Mouse (Mus musculus) liver, embryonic 13.5 days (tissue): ENCODE results near the gene Ifit1. TPM values are rescaled to one million over a fixed set of nuclear protein-coding genes. Genes with fewer than 3 reads are reported as not detected.
"Not testable (repeated sequence)": the region's sequence is repeated elsewhere in the genome, so short reads cannot be mapped to it uniquely, and the experiment has no call there.

Source experiments
- ATAC-seq: fragments of 200-750 bp; cut with Nextera tagmentation; 2 replicates; pipeline ENCODE4 v1.8.0; 2017; ENCODE audit warnings: low read depth, mild to moderate bottlenecking, moderate number of reproducible peaks, moderate library complexity
- DNase-seq: peaks from one replicate; pipeline ENCODE4 v3.0.0; 2022
- H3K27ac ChIP-seq: fragments of 300-500 bp; sonication (generic); 2 replicates; pipeline ENCODE4 v1.5.1; 2015; ENCODE audit warnings: moderate library complexity, mild to moderate bottlenecking, inconsistent platforms
- H3K27me3 ChIP-seq: fragments of 300-500 bp; sonication (generic); 2 replicates; pipeline ENCODE4 v1.6.1; 2015; ENCODE audit warnings: mild to moderate bottlenecking, inconsistent platforms
- H3K36me3 ChIP-seq: fragments of 300-500 bp; sonication (generic); 2 replicates; pipeline ENCODE4 v1.6.1; 2015; ENCODE audit warnings: mild to moderate bottlenecking, inconsistent platforms
- H3K4me1 ChIP-seq: fragments of 300-500 bp; sonication (generic); replicated peaks from 2 replicates; pipeline ENCODE4 v1.6.1; 2015; ENCODE audit warnings: inconsistent platforms
- H3K4me2 ChIP-seq: fragments of 300-500 bp; sonication (generic); 2 replicates; pipeline ENCODE4 v1.6.1; 2015; ENCODE audit warnings: inconsistent platforms, mild to moderate bottlenecking, moderate library complexity
- H3K4me3 ChIP-seq: fragments of 300-500 bp; sonication (generic); replicated peaks from 2 replicates; pipeline ENCODE4 v1.5.1; 2015; ENCODE audit warnings: mild to moderate bottlenecking, inconsistent platforms
- H3K9ac ChIP-seq: fragments of 300-500 bp; sonication (generic); 2 replicates; pipeline ENCODE4 v1.6.1; 2015; ENCODE audit warnings: mild to moderate bottlenecking, inconsistent platforms
- H3K9me3 ChIP-seq: fragments of 300-500 bp; sonication (generic); replicated peaks from 2 replicates; pipeline ENCODE4 v1.6.1; 2016; ENCODE audit warnings: inconsistent platforms
- WGBS: fragments of 180-500 bp; shearing (Covaris S2); methylation state at CpG from one replicate; pipeline ENCODE4 v1.1.7; 2015; ENCODE audit not compliant: insufficient replicate concordance; 5-methylcytosine and 5-hydroxymethylcytosine counted together
- polyA plus RNA-seq: library from polyadenylated mRNA; unstranded; fragments of >200 nt; fragmentation: Nextera tagmentation; extraction: Ambion mirVana; gene quantifications from 2 replicates; pipeline ENCODE4 v1.2.1, GENCODE M21; 2015

Ifit1 gene
- polyA plus RNA-seq, 1 experiment from 2014 or later: 0.85 TPM

- Histone ChIP-seq H3K27me3 (no peaks in the 10 kb centered on the region), H3K4me1 (no peaks in the 10 kb centered on the region), H3K27ac (no peak overlapping the region), H3K9me3 (no peaks in the 10 kb centered on the region), H3K4me3 (no peak overlapping the region), H3K4me2 (no peak overlapping the region), H3K9ac (no peak overlapping the region), H3K36me3 (no peaks in the 10 kb centered on the region)
- 59% methylated on average over 5 of the region's 5 CpGs for WGBS
- DNase-seq: no peak
- no peak for ATAC-seq
Measured at GRCm38 (mm10) chr19:34620871-34621270, 19.8 kb upstream of the Ifit1 start.

GRCm38 (mm10) chr19:34623781-34624180 is 16.9 kb upstream of the Ifit1 start:
- H3K4me1 ChIP-seq: no peaks in the 10 kb centered on the region

GRCm38 (mm10) chr19:34624663-34625062 is 16.0 kb upstream of the Ifit1 start:
- Histone ChIP-seq H3K27me3 (no peaks in the 10 kb centered on the region), H3K4me2 (no peak overlapping the region), H3K9me3 (no peaks in the 10 kb centered on the region), H3K4me3 (no peak overlapping the region), H3K9ac (no peak overlapping the region), H3K36me3 (no peaks in the 10 kb centered on the region), H3K27ac (no peak overlapping the region), H3K4me1 (no peaks in the 10 kb centered on the region)
- 45% methylated on average over 4 of the region's 4 CpGs for WGBS
- no peak for DNase-seq
- no peak for ATAC-seq

More at GRCm38 (mm10) chr19:34623781-34624180, 16.9 kb upstream of the Ifit1 start:
- no peak overlapping the region for H3K4me3 ChIP-seq
- H3K9ac ChIP-seq: no peak overlapping the region
- H3K36me3 ChIP-seq: no peaks in the 10 kb centered on the region
- 75% methylated on average over 6 of the region's 6 CpGs for WGBS
- ATAC-seq (no peak), DNase-seq (no peak)
- no peak overlapping the region for H3K27ac ChIP-seq
- no peak overlapping the region for H3K4me2 ChIP-seq
- H3K9me3 ChIP-seq: no peaks in the 10 kb centered on the region
- H3K27me3 ChIP-seq: no peaks in the 10 kb centered on the region

- no peaks in the 10 kb centered on the region for H3K36me3 ChIP-seq
- no peak for DNase-seq
- H3K4me2 ChIP-seq: no peak overlapping the region
- H3K27ac ChIP-seq: no peak overlapping the region
- no peak overlapping the region for H3K4me3 ChIP-seq
- H3K27me3 ChIP-seq: no peaks in the 10 kb centered on the region
- no peaks in the 10 kb centered on the region for H3K9me3 ChIP-seq
- no peak for ATAC-seq
- H3K4me1 ChIP-seq: no peaks in the 10 kb centered on the region
- WGBS: 46% methylated on average over 2 of the region's 2 CpGs
- no peak overlapping the region for H3K9ac ChIP-seq
Measured at GRCm38 (mm10) chr19:34627496-34627895, 13.2 kb upstream of the Ifit1 start.

- no peak overlapping the region for H3K27ac ChIP-seq
- no peak for ATAC-seq
Measured at GRCm38 (mm10) chr19:34631487-34631886, 9.2 kb upstream of the Ifit1 start.

DNA sequence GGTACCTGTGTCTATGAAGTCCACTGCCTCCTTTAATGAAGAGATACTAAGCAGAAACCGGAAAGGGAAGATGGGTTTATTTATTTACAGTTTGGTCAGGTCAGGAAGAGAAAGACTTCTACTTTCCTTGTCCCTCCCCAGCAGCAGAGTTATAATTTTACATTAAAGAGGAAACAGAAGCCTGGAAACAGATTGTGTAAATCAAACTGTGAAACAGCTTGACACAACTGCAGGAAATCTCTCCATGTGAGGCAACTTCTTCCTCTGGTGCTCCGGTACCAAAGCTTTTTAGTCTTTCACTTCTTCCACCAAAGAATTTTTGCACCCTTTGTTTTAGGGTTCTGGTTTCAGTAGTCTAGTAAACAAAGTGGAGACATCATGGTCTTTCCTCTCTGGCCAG is 7.2 kb upstream of the Ifit1 start:
- Histone ChIP-seq H3K36me3 (no peaks in the 10 kb centered on the region), H3K9me3 (no peaks in the 10 kb centered on the region), H3K9ac (no peak overlapping the region), H3K4me3 (no peak overlapping the region), H3K27ac (no peak overlapping the region), H3K27me3 (no peaks in the 10 kb centered on the region), H3K4me2 (no peak overlapping the region), H3K4me1 (no peaks in the 10 kb centered on the region)
- 44% methylated on average over 2 of the region's 2 CpGs for WGBS
- ATAC-seq: no peak
- DNase-seq: no peak

More at GRCm38 (mm10) chr19:34631487-34631886, 9.2 kb upstream of the Ifit1 start:
- no peak overlapping the region for H3K9ac ChIP-seq
- no peaks in the 10 kb centered on the region for H3K36me3 ChIP-seq
- H3K4me3 ChIP-seq: no peak overlapping the region
- H3K9me3 ChIP-seq: no peaks in the 10 kb centered on the region
- H3K27me3 ChIP-seq: no peaks in the 10 kb centered on the region
- no peak for DNase-seq
- no peak overlapping the region for H3K4me2 ChIP-seq
- H3K4me1 ChIP-seq: no peaks in the 10 kb centered on the region

- Histone ChIP-seq H3K27ac (no peak overlapping the region), H3K36me3 (no peaks in the 10 kb centered on the region), H3K4me1 (peaks cover 8% of the 10 kb centered on the region), H3K4me2 (no peak overlapping the region), H3K4me3 (no peak overlapping the region), H3K9me3 (no peaks in the 10 kb centered on the region), H3K27me3 (no peaks in the 10 kb centered on the region), H3K9ac (no peak overlapping the region)
- 4% methylated on average over 3 of the region's 3 CpGs for WGBS
- peak; percentile 49; the same call in 1 of the 2 replicates for ATAC-seq
- DNase-seq: no peak
Measured at GRCm38 (mm10) chr19:34636933-34637557, 3.6 kb upstream of the Ifit1 start.

DNA sequence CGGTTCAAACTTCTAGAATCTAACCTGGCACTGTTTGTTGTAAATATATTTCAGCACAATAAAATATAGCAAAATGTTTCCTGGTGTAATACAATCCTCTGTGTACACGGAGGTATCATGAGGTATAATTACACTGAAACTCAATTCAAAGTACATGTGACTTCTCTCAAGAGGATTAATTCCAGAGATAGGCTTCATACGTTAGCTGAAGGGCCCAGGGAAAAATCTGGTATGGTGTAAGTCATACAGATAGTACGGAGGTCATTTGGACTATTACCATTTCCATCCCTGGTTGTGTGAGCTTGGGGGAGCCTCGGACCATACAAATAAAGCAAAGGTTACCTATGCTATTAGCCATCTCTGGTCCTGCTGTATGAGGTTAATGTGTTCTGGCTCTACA is 1.9 kb downstream of the Ifit1 start:
- 60% methylated on average over 5 of the region's 5 CpGs for WGBS
- Histone ChIP-seq H3K27me3 (no peaks in the 10 kb centered on the region), H3K36me3 (no peaks in the 10 kb centered on the region), H3K9me3 (no peaks in the 10 kb centered on the region), H3K4me3 (no peak overlapping the region), H3K27ac (no peak overlapping the region), H3K4me1 (peaks cover 17% of the 10 kb centered on the region), H3K4me2 (no peak overlapping the region), H3K9ac (no peak overlapping the region)
- DNase-seq (no peak), ATAC-seq (no peak)

DNA sequence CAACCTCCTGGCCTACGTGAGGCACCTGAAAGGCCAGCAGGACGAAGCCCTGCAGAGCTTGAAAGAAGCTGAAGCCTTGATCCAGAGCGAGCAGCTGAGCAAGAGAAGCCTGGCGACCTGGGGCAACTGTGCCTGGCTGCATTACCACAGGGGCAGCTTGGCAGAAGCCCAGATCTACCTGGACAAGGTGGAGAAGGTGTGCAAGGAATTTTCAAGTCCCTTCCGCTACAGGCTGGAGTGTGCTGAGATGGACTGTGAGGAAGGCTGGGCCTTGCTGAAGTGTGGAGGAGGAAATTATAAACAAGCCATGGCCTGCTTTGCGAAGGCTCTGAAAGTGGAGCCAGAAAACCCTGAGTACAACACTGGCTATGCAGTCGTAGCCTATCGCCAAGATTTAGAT is 7.0 kb downstream of the Ifit1 start:
- WGBS: 70% methylated on average over 8 of the region's 8 CpGs

GRCm38 (mm10) chr19:34650276-34650675 is 9.6 kb downstream of the Ifit1 start:
- Histone ChIP-seq H3K9me3 (no peaks in the 10 kb centered on the region), H3K9ac (no peak overlapping the region), H3K4me2 (no peak overlapping the region), H3K36me3 (no peaks in the 10 kb centered on the region), H3K27ac (no peak overlapping the region), H3K4me3 (no peak overlapping the region), H3K27me3 (no peaks in the 10 kb centered on the region), H3K4me1 (peaks cover 21% of the 10 kb centered on the region)
- ATAC-seq (no peak), DNase-seq (no peak)
- WGBS: 69% methylated on average over 3 of the region's 3 CpGs

More for the DNA sequence above, 7.0 kb downstream of the Ifit1 start:
- H3K4me1 ChIP-seq: peaks cover 11% of the 10 kb centered on the region
- ATAC-seq, H3K9me3 ChIP-seq, H3K27me3 ChIP-seq, H3K4me2 ChIP-seq, DNase-seq, H3K4me3 ChIP-seq, H3K9ac ChIP-seq, H3K36me3 ChIP-seq, H3K27ac ChIP-seq: not testable (repeated sequence)

- Histone ChIP-seq H3K4me1 (peaks cover 29% of the 10 kb centered on the region), H3K9ac (no peak overlapping the region), H3K27me3 (no peaks in the 10 kb centered on the region), H3K36me3 (no peaks in the 10 kb centered on the region), H3K9me3 (no peaks in the 10 kb centered on the region), H3K27ac (no peak overlapping the region), H3K4me2 (no peak overlapping the region), H3K4me3 (no peak overlapping the region)
- ATAC-seq (peak; percentile 60; the same call in 1 of the 2 replicates), DNase-seq (no peak)
- WGBS: 55% methylated on average over 6 of the region's 6 CpGs
Measured at GRCm38 (mm10) chr19:34650997-34651396, 10.3 kb downstream of the Ifit1 start.

- H3K36me3 ChIP-seq: no peaks in the 10 kb centered on the region
- DNase-seq (no peak), ATAC-seq (no peak)
- H3K4me3 ChIP-seq: no peak overlapping the region
- H3K27ac ChIP-seq: peak overlapping the region; percentile 94
- H3K9ac ChIP-seq: no peak overlapping the region
- 79% methylated on average over 10 of the region's 10 CpGs for WGBS
- no peak overlapping the region; the same call in 1 of the 2 replicates for H3K4me2 ChIP-seq
- no peaks in the 10 kb centered on the region for H3K9me3 ChIP-seq
- peaks cover 54% of the 10 kb centered on the region for H3K4me1 ChIP-seq
- no peaks in the 10 kb centered on the region for H3K27me3 ChIP-seq
Measured at GRCm38 (mm10) chr19:34655227-34655805, 14.6 kb downstream of the Ifit1 start.
